Mouse (Mus musculus) limb, embryonic 15.5 days (tissue): ENCODE results near the gene Fbxo45. TPM values are rescaled to one million over a fixed set of nuclear protein-coding genes. Genes with fewer than 3 reads are reported as not detected.
"Not testable (repeated sequence)": the region's sequence is repeated elsewhere in the genome, so short reads cannot be mapped to it uniquely, and the experiment has no call there.

Source experiments
- ATAC-seq: fragments of 200-750 bp; cut with Nextera tagmentation; 2 replicates; pipeline ENCODE4 v1.8.0; 2017; ENCODE audit warnings: low read depth, moderate TSS enrichment; ENCODE audit not compliant: insufficient number of reproducible peaks, low FRiP score, low TSS enrichment
- H3K27ac ChIP-seq: fragments of 300-500 bp; sonication (generic); 2 replicates; pipeline ENCODE4 v1.5.1; 2015; ENCODE audit warnings: moderate library complexity, mild to moderate bottlenecking, inconsistent platforms
- H3K27me3 ChIP-seq: fragments of 300-500 bp; sonication (generic); 2 replicates; pipeline ENCODE4 v1.6.1; 2015; ENCODE audit warnings: inconsistent platforms
- H3K36me3 ChIP-seq: fragments of 300-500 bp; sonication (generic); 2 replicates; pipeline ENCODE4 v1.6.1; 2015; ENCODE audit warnings: inconsistent platforms
- H3K4me1 ChIP-seq: fragments of 300-500 bp; sonication (generic); 2 replicates; pipeline ENCODE4 v1.6.1; 2015; ENCODE audit warnings: inconsistent platforms
- H3K4me2 ChIP-seq: fragments of 300-500 bp; sonication (generic); 2 replicates; pipeline ENCODE4 v1.6.1; 2015; ENCODE audit warnings: mild to moderate bottlenecking, inconsistent platforms
- H3K4me3 ChIP-seq: fragments of 300-500 bp; sonication (generic); 2 replicates; pipeline ENCODE4 v1.5.1; 2015; ENCODE audit warnings: mild to moderate bottlenecking, inconsistent platforms
- H3K9ac ChIP-seq: fragments of 300-500 bp; sonication (generic); 2 replicates; pipeline ENCODE4 v1.6.1; 2015; ENCODE audit warnings: inconsistent platforms
- H3K9me3 ChIP-seq: fragments of 300-500 bp; sonication (generic); 2 replicates; pipeline ENCODE4 v1.6.1; 2016; ENCODE audit warnings: inconsistent platforms
- WGBS: fragments of 180-500 bp; shearing (Covaris S2); methylation state at CpG from one replicate; pipeline ENCODE4 v1.1.7; 2015; 5-methylcytosine and 5-hydroxymethylcytosine counted together
- polyA plus RNA-seq: library from polyadenylated mRNA; unstranded; fragments of >200 nt; fragmentation: Nextera tagmentation; extraction: Ambion mirVana; gene quantifications from 2 replicates; pipeline ENCODE4 v1.2.1, GENCODE M21; 2015

Fbxo45 gene
- polyA plus RNA-seq, 1 experiment from 2014 or later = 11.6 TPM

GRCm38 (mm10) chr16:32243901-32244300, 3.1 kb downstream of the Fbxo45 start:
- H3K27ac ChIP-seq = no peak overlapping the region
- H3K4me3 ChIP-seq = no peak overlapping the region
- 81% methylated on average over 3 of the region's 3 CpGs for WGBS
- no peaks in the 10 kb centered on the region for H3K9me3 ChIP-seq
- H3K27me3 ChIP-seq = no peaks in the 10 kb centered on the region
- H3K9ac ChIP-seq = no peak overlapping the region
- 0 out of 2 replicates have a peak, but pooled peaks cover 3% of the 10 kb centered on the region for H3K36me3 ChIP-seq
- no peak overlapping the region for H3K4me2 ChIP-seq
- no peak for ATAC-seq
- peaks cover 19% of the 10 kb centered on the region for H3K4me1 ChIP-seq

- peaks cover 21% of the 10 kb centered on the region for H3K36me3 ChIP-seq
- H3K4me3 ChIP-seq = no peak overlapping the region
- H3K27me3 ChIP-seq = no peaks in the 10 kb centered on the region
- no peak overlapping the region for H3K4me2 ChIP-seq
- H3K4me1 ChIP-seq = peaks cover 4% of the 10 kb centered on the region
- H3K9me3 ChIP-seq = no peaks in the 10 kb centered on the region
- H3K9ac ChIP-seq = no peak overlapping the region
- no peak for ATAC-seq
- H3K27ac ChIP-seq = no peak overlapping the region
- 78% methylated on average over 2 of the region's 2 CpGs for WGBS
Measured at GRCm38 (mm10) chr16:32239428-32240312, 7.3 kb downstream of the Fbxo45 start.

DNA sequence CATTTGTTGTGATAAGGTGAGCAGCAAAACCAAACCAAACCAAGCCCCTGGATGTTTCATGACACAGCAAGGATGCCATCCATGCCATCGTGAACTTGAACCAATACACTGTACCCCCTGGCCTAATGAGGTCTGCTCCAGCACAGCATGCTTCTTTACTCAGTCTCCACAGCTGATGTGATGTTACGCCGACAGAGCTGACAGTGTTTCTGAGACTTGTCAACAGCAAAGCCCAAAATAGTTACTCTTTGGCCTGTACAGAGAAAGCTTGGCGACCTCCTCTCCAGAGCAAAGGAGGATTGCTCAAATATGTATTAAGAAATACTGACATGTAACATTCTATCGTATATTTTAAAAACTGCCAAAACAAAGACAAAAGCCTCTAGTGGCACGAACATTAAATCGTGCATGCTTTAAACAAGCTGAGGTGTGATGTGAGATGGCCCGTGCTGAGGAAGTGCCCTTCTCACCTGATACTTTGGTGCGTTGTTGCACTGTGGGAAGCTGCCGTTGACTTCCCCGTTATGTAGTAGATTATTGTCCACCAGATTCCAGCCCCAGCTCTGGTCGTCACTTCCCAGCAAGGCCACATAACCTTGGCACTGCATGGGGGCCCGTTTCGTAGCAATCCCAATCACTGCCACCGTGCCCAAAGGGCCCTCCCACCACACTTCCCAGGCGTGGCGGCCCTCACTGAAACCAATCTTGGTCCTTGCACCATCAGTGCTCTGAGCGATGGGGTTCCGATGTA, 8.9 kb downstream of the Fbxo45 start:
- no peak overlapping the region for H3K4me2 ChIP-seq
- 91% methylated on average over 19 of the region's 19 CpGs for WGBS
- peaks cover 36% of the 10 kb centered on the region for H3K36me3 ChIP-seq
- H3K9me3 ChIP-seq = no peaks in the 10 kb centered on the region
- no peaks in the 10 kb centered on the region for H3K4me1 ChIP-seq
- no peak overlapping the region for H3K4me3 ChIP-seq
- ATAC-seq = no peak
- no peak overlapping the region for H3K27ac ChIP-seq
- H3K9ac ChIP-seq = no peak overlapping the region
- H3K27me3 ChIP-seq = no peaks in the 10 kb centered on the region

GRCm38 (mm10) chr16:32232050-32232449, 14.9 kb downstream of the Fbxo45 start:
- WGBS = 89% methylated on average over 3 of the region's 3 CpGs
- peaks cover 25% of the 10 kb centered on the region for H3K36me3 ChIP-seq
- not testable (repeated sequence) for H3K27me3 ChIP-seq, H3K4me2 ChIP-seq, H3K4me3 ChIP-seq, H3K9me3 ChIP-seq, H3K9ac ChIP-seq, ATAC-seq, H3K27ac ChIP-seq, H3K4me1 ChIP-seq

DNA sequence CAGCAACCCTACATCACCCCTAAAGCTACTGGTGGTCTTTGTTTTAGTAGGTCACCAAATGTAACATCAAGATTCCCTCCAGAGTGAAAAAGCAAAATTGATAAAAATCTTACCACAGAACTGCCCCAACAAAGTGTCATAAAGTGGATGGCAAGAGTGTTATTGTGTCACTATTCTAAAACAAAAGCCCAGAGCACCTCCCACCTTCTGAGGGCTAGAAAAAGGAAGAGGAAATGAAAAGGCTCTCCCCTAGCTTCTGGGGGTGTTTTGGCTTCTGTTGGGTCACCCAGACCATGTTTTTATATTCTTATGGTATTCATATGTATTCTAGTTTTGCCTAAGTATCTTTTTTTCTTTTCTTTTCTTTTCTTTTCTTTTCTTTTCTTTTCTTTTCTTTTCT, 24.6 kb downstream of the Fbxo45 start:
- Histone ChIP-seq H3K27ac (no peak overlapping the region), H3K4me1 (no peaks in the 10 kb centered on the region), H3K9me3 (no peaks in the 10 kb centered on the region), H3K9ac (no peak overlapping the region), H3K36me3 (no peaks in the 10 kb centered on the region), H3K4me2 (no peak overlapping the region), H3K4me3 (no peak overlapping the region), H3K27me3 (no peaks in the 10 kb centered on the region)
- no peak for ATAC-seq

- no peak overlapping the region for H3K4me2 ChIP-seq
- H3K4me3 ChIP-seq = no peak overlapping the region
- no peak overlapping the region for H3K9ac ChIP-seq
- no peak for ATAC-seq
- no peaks in the 10 kb centered on the region for H3K9me3 ChIP-seq
- H3K27me3 ChIP-seq = no peaks in the 10 kb centered on the region
- H3K27ac ChIP-seq = no peak overlapping the region
- 77% methylated on average over 4 of the region's 4 CpGs for WGBS
- no peaks in the 10 kb centered on the region for H3K36me3 ChIP-seq
- H3K4me1 ChIP-seq = no peaks in the 10 kb centered on the region
Measured at GRCm38 (mm10) chr16:32221803-32222202, 25.2 kb downstream of the Fbxo45 start.

DNA sequence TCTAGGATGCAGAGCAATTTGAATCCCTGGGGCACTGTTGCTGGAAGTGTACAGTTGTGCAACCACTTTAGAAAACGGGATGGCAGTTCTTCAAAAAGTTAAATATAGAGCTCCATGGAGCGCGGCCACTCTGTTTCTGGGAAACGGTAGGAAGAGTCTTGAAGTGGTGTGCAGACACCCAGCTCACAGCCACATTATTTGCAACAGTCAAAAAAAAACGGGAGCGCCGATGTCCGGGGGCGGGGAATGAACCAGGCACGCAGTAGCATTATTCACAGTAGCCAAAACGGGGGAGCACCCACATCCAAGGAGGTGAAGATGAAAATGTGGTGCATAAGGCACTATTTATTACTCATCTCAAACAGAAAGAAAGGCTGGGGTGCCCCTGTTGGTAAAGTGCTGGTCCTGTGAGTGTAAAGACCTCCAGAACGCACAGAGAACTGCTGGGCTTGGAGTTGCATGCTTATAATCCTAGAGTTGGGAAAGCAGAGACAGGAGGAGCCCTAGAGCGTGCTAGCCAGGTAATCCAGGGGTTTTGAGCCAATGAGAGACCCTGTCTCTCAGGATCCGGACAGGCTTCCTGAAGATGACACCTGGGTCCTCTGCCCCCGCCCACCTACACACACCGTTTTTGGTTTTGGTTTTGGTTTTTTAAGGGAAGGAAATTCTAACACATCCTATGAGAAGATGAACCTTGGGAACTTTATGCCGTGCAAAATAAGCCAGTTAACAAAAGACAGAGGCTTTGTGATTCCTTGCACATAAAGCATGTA, 32.0 kb downstream of the Fbxo45 start:
- ATAC-seq = no peak
- Histone ChIP-seq H3K27ac (no peak overlapping the region), H3K9ac (no peak overlapping the region), H3K27me3 (no peaks in the 10 kb centered on the region), H3K4me1 (no peaks in the 10 kb centered on the region), H3K9me3 (no peaks in the 10 kb centered on the region), H3K4me2 (no peak overlapping the region), H3K36me3 (no peaks in the 10 kb centered on the region), H3K4me3 (no peak overlapping the region)
- WGBS = 77% methylated on average over 17 of the region's 17 CpGs

- Histone ChIP-seq H3K4me3 (no peak overlapping the region), H3K27ac (no peak overlapping the region), H3K9me3 (no peaks in the 10 kb centered on the region), H3K4me2 (no peak overlapping the region), H3K4me1 (no peaks in the 10 kb centered on the region), H3K9ac (no peak overlapping the region), H3K27me3 (no peaks in the 10 kb centered on the region), H3K36me3 (no peaks in the 10 kb centered on the region)
- no peak for ATAC-seq
Measured at GRCm38 (mm10) chr16:32214156-32214555, 32.8 kb downstream of the Fbxo45 start.

DNA sequence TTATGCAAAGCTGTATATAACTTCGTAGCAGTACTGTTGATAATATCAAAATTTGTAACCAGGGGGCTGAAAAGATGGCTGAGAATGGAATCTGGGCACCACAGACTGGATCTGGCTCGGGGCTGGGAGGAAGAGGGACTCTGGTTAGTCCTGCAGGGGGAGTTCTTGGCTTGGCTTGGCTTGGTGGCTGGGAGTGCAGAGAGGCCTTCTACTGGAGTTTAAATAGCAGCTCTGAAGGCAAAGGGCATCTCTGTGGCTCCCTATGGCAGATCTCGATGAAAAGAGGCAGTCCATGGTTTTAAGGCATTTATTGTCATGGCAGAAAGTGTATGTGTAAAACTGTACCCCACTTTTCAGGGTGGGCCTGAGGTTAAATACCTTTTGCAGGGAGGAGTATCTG, 42.1 kb downstream of the Fbxo45 start:
- Histone ChIP-seq H3K4me2 (no peak overlapping the region), H3K27me3 (no peaks in the 10 kb centered on the region), H3K9ac (no peak overlapping the region), H3K4me3 (no peak overlapping the region), H3K4me1 (peaks cover 6% of the 10 kb centered on the region; the same call in 1 of the 2 replicates), H3K27ac (no peak overlapping the region), H3K9me3 (no peaks in the 10 kb centered on the region), H3K36me3 (no peaks in the 10 kb centered on the region)
- 63% methylated on average over 3 of the region's 3 CpGs for WGBS
- ATAC-seq = no peak

- Histone ChIP-seq H3K27me3 (no peaks in the 10 kb centered on the region), H3K36me3 (no peaks in the 10 kb centered on the region), H3K9ac (no peak overlapping the region), H3K4me1 (peaks cover 6% of the 10 kb centered on the region; the same call in 1 of the 2 replicates), H3K4me2 (no peak overlapping the region), H3K27ac (no peak overlapping the region), H3K4me3 (no peak overlapping the region), H3K9me3 (no peaks in the 10 kb centered on the region)
- WGBS = 61% methylated on average over 6 of the region's 6 CpGs
- no peak for ATAC-seq
Measured at GRCm38 (mm10) chr16:32202681-32203080, 44.3 kb downstream of the Fbxo45 start.

DNA sequence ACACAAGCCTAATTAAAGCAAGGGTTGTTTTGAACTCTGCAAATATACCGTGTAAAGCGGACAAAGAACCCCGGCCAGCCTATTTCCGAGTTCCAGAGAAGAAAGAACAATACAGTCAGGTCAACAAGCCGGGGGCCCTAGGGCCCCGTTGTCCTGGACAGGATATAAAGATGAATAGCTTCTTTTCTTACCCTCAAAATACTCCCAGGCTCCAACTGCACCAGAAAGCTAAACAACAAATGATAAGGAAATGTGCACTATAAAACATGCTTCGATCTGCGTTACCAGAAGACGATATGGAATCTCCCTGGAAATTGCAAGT, 46.0 kb downstream of the Fbxo45 start:
- ATAC-seq = no peak
- peaks cover 6% of the 10 kb centered on the region; the same call in 1 of the 2 replicates for H3K4me1 ChIP-seq
- no peaks in the 10 kb centered on the region for H3K36me3 ChIP-seq
- H3K9me3 ChIP-seq = no peaks in the 10 kb centered on the region
- peak overlapping the region; percentile 19; the same call in 1 of the 2 replicates for H3K4me3 ChIP-seq
- H3K27me3 ChIP-seq = no peaks in the 10 kb centered on the region
- peak overlapping the region; percentile 19; the same call in 1 of the 2 replicates for H3K4me2 ChIP-seq
- peak overlapping the region; percentile 78; the same call in 1 of the 2 replicates for H3K27ac ChIP-seq
- WGBS = 55% methylated on average over 9 of the region's 9 CpGs
- H3K9ac ChIP-seq = no peak overlapping the region
